8 mouse cellular contexts compared by ENCODE assay signal in the genomic region with DNA sequence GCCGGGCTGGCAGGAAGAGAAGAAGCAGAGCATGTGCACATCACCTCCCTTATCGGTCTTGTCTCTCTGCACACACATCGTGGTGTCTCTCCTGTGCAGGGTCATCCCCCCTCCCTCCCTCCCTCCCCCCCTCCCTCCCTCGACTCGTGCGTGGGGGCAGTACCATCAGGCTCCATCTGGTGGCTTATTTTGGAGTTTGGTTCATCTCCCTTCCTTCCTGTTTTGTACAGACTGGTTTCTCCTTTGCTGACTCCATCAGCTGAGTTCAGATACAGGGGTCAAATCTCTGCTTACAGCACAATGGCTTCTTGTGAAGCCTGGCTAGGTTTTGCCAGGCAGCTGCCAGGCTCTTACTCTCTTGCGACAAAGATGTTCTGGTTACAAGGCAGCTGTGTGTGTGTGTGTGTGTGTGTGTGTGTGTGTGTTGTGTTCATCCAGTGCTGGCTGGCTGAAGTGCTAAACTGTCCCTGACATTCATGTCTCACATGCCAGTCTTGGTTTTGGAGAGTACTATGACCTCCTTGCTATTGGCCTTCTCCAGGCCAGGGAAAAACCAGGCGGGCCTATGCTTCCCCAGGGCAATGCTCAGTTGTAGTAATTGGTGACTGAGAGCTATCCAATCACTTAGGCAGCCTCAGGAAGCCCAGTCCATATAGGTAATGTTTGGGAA. TPM values are rescaled to one million over a fixed set of nuclear protein-coding genes. Genes with fewer than 3 reads are reported as not detected.
DNase-seq lines count a peak whose midpoint lies in the region; ATAC-seq and TF ChIP-seq lines count a peak whose summit lies in the region.
"Had no signal": no experiment of that assay in that cellular context is flagged by ENCODE, and none has a peak within 500 bp of the region (broad histone marks: within the 10 kb centered on the region; RNA-seq: fewer than 3 reads in every experiment).

No protein-coding gene starts in this region.

- ATAC-seq in kidney, embryonic 14.5 days (ENCODE audit: low FRiP score, low TSS enrichment): peak; percentile 54; the same call in 1 of the 2 replicates

- H3K27me3 ChIP-seq in kidney, embryonic 14.5 days (ENCODE audit: control insufficient read depth, insufficient read depth, low read length): no peaks in the 10 kb centered on the region
- H3K27me3 ChIP-seq in liver, adult 2 months (ENCODE audit: control insufficient read depth, insufficient read depth, low read length): no peaks in the 10 kb centered on the region

- no peak overlapping the region for H3K9ac ChIP-seq in kidney, embryonic 14.5 days (ENCODE audit: low read depth, low read length)
- H3K9ac ChIP-seq in liver, adult 2 months (ENCODE audit: low read depth, low read length): no peak overlapping the region

- H3K79me2 ChIP-seq in liver, adult 2 months (ENCODE audit: control insufficient read depth, insufficient read depth, low read length): no peaks in the 10 kb centered on the region

- no peak for TF ChIP-seq POLR2A in liver, adult 2 months (IDR thresholded peaks at IDR 0.05; ENCODE audit: extremely low read depth, insufficient read depth, low read length)

- H3K4me2 ChIP-seq in kidney, embryonic 14.5 days (replicated peaks; ENCODE audit: low read depth, low read length): no peak overlapping the region

- no peak for TF ChIP-seq CTCF in liver, adult 2 months (IDR thresholded peaks at IDR 0.05; ENCODE audit: low read depth, low read length)

- WGBS in kidney, embryonic 14.5 days: 27% methylated on average over 8 of the region's 8 CpGs
- WGBS in liver, adult 2 months: 35% methylated on average over 8 of the region's 8 CpGs

- no peak overlapping the region for H3K27ac ChIP-seq in kidney, embryonic 14.5 days (ENCODE audit: low read depth, low read length)
- peak overlapping the region; percentile 42 for H3K27ac ChIP-seq in liver, adult 2 months (replicated peaks; ENCODE audit: insufficient read depth, low read depth, low read length)

- no peak overlapping the region for H3K4me3 ChIP-seq in kidney, embryonic 14.5 days (ENCODE audit: low read length)
- no peak overlapping the region for H3K4me3 ChIP-seq in liver, adult 2 months (ENCODE audit: insufficient read depth, low read depth, low read length)

- H3K4me1 ChIP-seq in kidney, embryonic 14.5 days (ENCODE audit: control insufficient read depth, insufficient read depth, low read length): no peaks in the 10 kb centered on the region
- 0 out of 2 replicates have a peak, but pooled peaks cover 2% of the 10 kb centered on the region for H3K4me1 ChIP-seq in liver, adult 2 months (ENCODE audit: control insufficient read depth, insufficient read depth, low read length)

- DNase-seq in kidney, adult 18-20 months: no peak
- peak; percentile 34 to 47 for DNase-seq in B cell, adult 2 months
- peak; percentile 43 for DNase-seq in NIH3T3 (ENCODE audit: low read depth)
- peak; percentile 30 for DNase-seq in liver, adult 2 months (ENCODE audit: extremely low read depth, low read depth, low spot score)
- no peak for DNase-seq in urinary bladder, postnatal 10 days (ENCODE audit: low spot score)
- no peak for DNase-seq in testis, postnatal 10 days (ENCODE audit: low spot score)
- DNase-seq: kidney, adult 8-10 months had no signal

- no peaks in the 10 kb centered on the region for H3K36me3 ChIP-seq in kidney, embryonic 14.5 days (ENCODE audit: control insufficient read depth, insufficient read depth, low read length)
- H3K36me3 ChIP-seq in liver, adult 2 months (ENCODE audit: control insufficient read depth, insufficient read depth, low read length): no peaks in the 10 kb centered on the region

- no peaks in the 10 kb centered on the region for H3K9me3 ChIP-seq in kidney, embryonic 14.5 days (ENCODE audit: control insufficient read depth, low read length)

RNA-seq across cellular contexts. Expression of a gene that starts 4.7 kb away (rescaled TPM):
- 0.34 and 0.71 TPM in 2 replicates for polyA plus RNA-seq in kidney, embryonic 14.5 days (2014; fragmentation: Nextera tagmentation; extraction: Ambion mirVana)
- 0.54 and 1.1 TPM in 2 replicates for total RNA-seq in liver, adult 2 months (2014; rRNA removed)
- polyA plus RNA-seq in liver, adult 2 months (2012; rRNA removed): 0.15 and 0.21 TPM in 2 replicates

Comparison
In these comparisons a context has a peak if more than half of its experiments do, and no peak if none do; other contexts are left out.
1. DNase-seq: peak in B cell, adult 2 months (2 of 2), NIH3T3 (single experiment) and liver, adult 2 months (single experiment); none in kidney, adult 18-20 months (single experiment), urinary bladder, postnatal 10 days (single experiment) and testis, postnatal 10 days (single experiment).